Mouse (Mus musculus) midbrain, embryonic 13.5 days (tissue): Measurements from ENCODE around the gene Igsf21. TPM values are rescaled to one million over a fixed set of nuclear protein-coding genes. Genes with fewer than 3 reads are reported as not detected.

Source experiments
- ATAC-seq: fragments of 200-750 bp; cut with Nextera tagmentation; 2 replicates; pipeline ENCODE4 v1.8.0; 2017; ENCODE audit warnings: mild to moderate bottlenecking, moderate TSS enrichment, moderate library complexity
- H3K27ac ChIP-seq: fragments of 300-500 bp; sonication (generic); 2 replicates; pipeline ENCODE4 v1.5.1; 2015; ENCODE audit warnings: inconsistent platforms, mild to moderate bottlenecking, moderate library complexity
- H3K27me3 ChIP-seq: fragments of 300-500 bp; sonication (generic); 2 replicates; pipeline ENCODE4 v1.6.1; 2015; ENCODE audit warnings: mild to moderate bottlenecking, inconsistent platforms
- H3K36me3 ChIP-seq: fragments of 300-500 bp; sonication (generic); 2 replicates; pipeline ENCODE4 v1.6.1; 2015; ENCODE audit warnings: mild to moderate bottlenecking, inconsistent platforms
- H3K4me1 ChIP-seq: fragments of 300-500 bp; sonication (generic); replicated peaks from 2 replicates; pipeline ENCODE4 v1.6.1; 2015; ENCODE audit warnings: inconsistent platforms
- H3K4me2 ChIP-seq: fragments of 300-500 bp; sonication (generic); replicated peaks from 2 replicates; pipeline ENCODE4 v1.6.1; 2015; ENCODE audit warnings: moderate library complexity, mild to moderate bottlenecking, inconsistent platforms
- H3K4me3 ChIP-seq: fragments of 300-500 bp; sonication (generic); replicated peaks from 2 replicates; pipeline ENCODE4 v1.5.1; 2015; ENCODE audit warnings: mild to moderate bottlenecking, inconsistent platforms
- H3K9ac ChIP-seq: fragments of 300-500 bp; sonication (generic); replicated peaks from 2 replicates; pipeline ENCODE4 v1.6.1; 2015; ENCODE audit warnings: mild to moderate bottlenecking, inconsistent platforms
- H3K9me3 ChIP-seq: fragments of 300-500 bp; sonication (generic); 2 replicates; pipeline ENCODE4 v1.6.1; 2016; ENCODE audit warnings: mild to moderate bottlenecking, inconsistent platforms
- WGBS: fragments of 180-500 bp; shearing (Covaris S2); methylation state at CpG from one replicate; pipeline ENCODE4 v1.1.7; 2015; 5-methylcytosine and 5-hydroxymethylcytosine counted together
- polyA plus RNA-seq: library from polyadenylated mRNA; unstranded; fragments of >200 nt; fragmentation: Nextera tagmentation; extraction: Ambion mirVana; gene quantifications from 2 replicates; pipeline ENCODE4 v1.2.1, GENCODE M21; 2015

The Igsf21 gene
- polyA plus RNA-seq, 1 experiment from 2014 or later = 58.9 TPM

- 5% methylated on average over 22 of the region's 22 CpGs for WGBS
- no peak overlapping the region for H3K4me3 ChIP-seq
- H3K36me3 ChIP-seq = no peaks in the 10 kb centered on the region
- H3K9ac ChIP-seq = no peak overlapping the region; the same call in 1 of the 2 replicates
- H3K4me1 ChIP-seq = peaks cover 46% of the 10 kb centered on the region
- H3K27ac ChIP-seq = 0 out of 2 replicates have a peak overlapping the region, but pooled peaks have one; percentile 10
- peak overlapping the region; percentile 24; the same call in 1 of the 2 replicates for H3K4me2 ChIP-seq
- ATAC-seq = no peak
- H3K27me3 ChIP-seq = peaks cover 57% of the 10 kb centered on the region
- H3K9me3 ChIP-seq = no peaks in the 10 kb centered on the region
Measured at GRCm38 (mm10) chr4:140249011-140249744, 2.6 kb upstream of the Igsf21 start.

GRCm38 (mm10) chr4:140248396-140248795 lies 1.8 kb upstream of the Igsf21 start:
- no peak overlapping the region for H3K9ac ChIP-seq
- WGBS = 0% methylated on average over 8 of the region's 8 CpGs
- H3K4me1 ChIP-seq = peaks cover 53% of the 10 kb centered on the region
- no peaks in the 10 kb centered on the region for H3K9me3 ChIP-seq
- H3K36me3 ChIP-seq = no peaks in the 10 kb centered on the region
- H3K4me3 ChIP-seq = no peak overlapping the region
- no peak for ATAC-seq
- H3K27ac ChIP-seq = no peak overlapping the region
- H3K27me3 ChIP-seq = peaks cover 65% of the 10 kb centered on the region
- no peak overlapping the region for H3K4me2 ChIP-seq

GRCm38 (mm10) chr4:140247006-140248003 lies 721 bp upstream of the Igsf21 start:
- peak overlapping the region; percentile 91 for H3K4me2 ChIP-seq
- no peaks in the 10 kb centered on the region for H3K36me3 ChIP-seq
- no peaks in the 10 kb centered on the region for H3K9me3 ChIP-seq
- H3K9ac ChIP-seq = peak overlapping the region; percentile 91
- H3K4me1 ChIP-seq = peaks cover 64% of the 10 kb centered on the region
- 5% methylated on average over 28 of the region's 28 CpGs for WGBS
- peak; percentile 4 for ATAC-seq
- peak overlapping the region; percentile 92; the same call in 1 of the 2 replicates for H3K27ac ChIP-seq
- peaks cover 76% of the 10 kb centered on the region for H3K27me3 ChIP-seq
- peak overlapping the region; percentile 68 for H3K4me3 ChIP-seq

- ATAC-seq = peak; percentile 19; the same call in 1 of the 2 replicates
Measured at GRCm38 (mm10) chr4:140245286-140246179, 1.1 kb downstream of the Igsf21 start.

GRCm38 (mm10) chr4:140244835-140245234 lies 1.7 kb downstream of the Igsf21 start:
- peak overlapping the region; percentile 92; the same call in 1 of the 2 replicates for H3K27ac ChIP-seq
- H3K4me1 ChIP-seq = peaks cover 72% of the 10 kb centered on the region

More at GRCm38 (mm10) chr4:140245286-140246179, 1.1 kb downstream of the Igsf21 start:
- H3K9me3 ChIP-seq = no peaks in the 10 kb centered on the region
- peak overlapping the region; percentile 68 for H3K4me3 ChIP-seq
- peak overlapping the region; percentile 92 for H3K27ac ChIP-seq
- H3K36me3 ChIP-seq = no peaks in the 10 kb centered on the region
- H3K4me1 ChIP-seq = peaks cover 73% of the 10 kb centered on the region
- H3K4me2 ChIP-seq = peak overlapping the region; percentile 91
- peak overlapping the region; percentile 91 for H3K9ac ChIP-seq
- WGBS = under 1% methylated on average over 23 of the region's 23 CpGs
- H3K27me3 ChIP-seq = peaks cover 70% of the 10 kb centered on the region

GRCm38 (mm10) chr4:140244161-140244813 lies 2.3 kb downstream of the Igsf21 start:
- H3K9ac ChIP-seq = peak overlapping the region; percentile 64
- H3K4me1 ChIP-seq = peaks cover 67% of the 10 kb centered on the region
- peaks cover 60% of the 10 kb centered on the region for H3K27me3 ChIP-seq

More at GRCm38 (mm10) chr4:140244835-140245234, 1.7 kb downstream of the Igsf21 start:
- Histone ChIP-seq H3K4me3 (peak overlapping the region; percentile 68), H3K9me3 (no peaks in the 10 kb centered on the region), H3K9ac (peak overlapping the region; percentile 91; the same call in 1 of the 2 replicates), H3K27me3 (peaks cover 66% of the 10 kb centered on the region), H3K4me2 (peak overlapping the region; percentile 91), H3K36me3 (no peaks in the 10 kb centered on the region)
- ATAC-seq = no peak
- 2% methylated on average over 10 of the region's 10 CpGs for WGBS

GRCm38 (mm10) chr4:140243231-140243630 lies 3.4 kb downstream of the Igsf21 start:
- Histone ChIP-seq H3K27ac (no peak overlapping the region), H3K4me3 (peak overlapping the region; percentile 68), H3K27me3 (peaks cover 55% of the 10 kb centered on the region), H3K9me3 (no peaks in the 10 kb centered on the region), H3K9ac (no peak overlapping the region; the same call in 1 of the 2 replicates), H3K4me1 (peaks cover 57% of the 10 kb centered on the region), H3K4me2 (peak overlapping the region; percentile 91), H3K36me3 (no peaks in the 10 kb centered on the region)
- no peak for ATAC-seq
- 19% methylated on average over 16 of the region's 16 CpGs for WGBS

More at GRCm38 (mm10) chr4:140244161-140244813, 2.3 kb downstream of the Igsf21 start:
- Histone ChIP-seq H3K9me3 (no peaks in the 10 kb centered on the region), H3K4me2 (peak overlapping the region; percentile 91), H3K4me3 (peak overlapping the region; percentile 68), H3K27ac (no peak overlapping the region), H3K36me3 (no peaks in the 10 kb centered on the region)
- no peak for ATAC-seq
- WGBS = 1% methylated on average over 40 of the region's 40 CpGs

DNA sequence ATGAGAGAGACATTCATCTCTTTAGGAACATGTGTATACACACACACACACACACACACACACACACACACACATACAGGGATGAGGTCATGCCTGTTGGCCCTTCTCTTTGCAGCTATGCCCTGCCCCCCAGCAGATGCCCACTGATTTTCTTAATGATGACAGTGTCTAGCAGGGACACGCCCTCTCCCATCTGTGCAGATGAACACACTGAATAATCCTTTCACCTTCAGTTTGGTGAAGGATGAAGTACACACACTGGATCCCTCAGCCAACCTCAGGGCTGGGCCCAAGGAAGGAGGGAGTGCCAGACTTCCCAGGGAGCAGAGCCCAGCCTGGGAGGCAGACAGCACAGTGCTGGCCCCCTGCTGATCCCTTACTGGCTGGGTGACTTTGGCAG lies 4.3 kb downstream of the Igsf21 start:
- no peak overlapping the region for H3K27ac ChIP-seq
- no peak overlapping the region for H3K4me2 ChIP-seq
- H3K9me3 ChIP-seq = no peaks in the 10 kb centered on the region
- 53% methylated on average over 1 of the region's 1 CpGs for WGBS
- H3K36me3 ChIP-seq = no peaks in the 10 kb centered on the region
- peaks cover 55% of the 10 kb centered on the region for H3K4me1 ChIP-seq
- no peak overlapping the region for H3K9ac ChIP-seq
- no peak for ATAC-seq
- H3K27me3 ChIP-seq = peaks cover 46% of the 10 kb centered on the region
- no peak overlapping the region for H3K4me3 ChIP-seq

DNA sequence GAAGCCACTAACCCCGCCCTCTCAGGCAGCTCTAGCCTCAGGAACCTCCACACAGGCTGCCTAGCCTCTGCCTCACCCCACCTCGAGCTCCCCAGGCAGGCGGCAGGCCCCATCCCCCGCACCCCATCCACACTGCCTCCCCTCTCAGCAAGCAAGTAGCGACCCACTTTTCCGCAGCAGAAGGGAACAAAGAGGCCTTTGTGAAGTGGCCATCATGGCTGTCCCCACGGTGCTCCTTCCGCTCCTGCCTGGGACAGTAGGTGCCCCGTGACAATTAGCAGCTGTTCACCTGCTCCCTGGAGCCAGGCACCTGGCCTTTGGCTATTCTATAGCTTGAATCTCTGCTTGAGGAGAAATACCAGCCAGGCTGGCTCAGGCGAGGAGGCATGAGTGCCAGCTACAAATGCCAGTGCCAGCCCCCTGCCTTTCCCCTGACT lies 9.3 kb downstream of the Igsf21 start:
- 18% methylated on average over 10 of the region's 10 CpGs for WGBS
- Histone ChIP-seq H3K4me3 (no peak overlapping the region), H3K9ac (peak overlapping the region; percentile 30; the same call in 1 of the 2 replicates), H3K36me3 (no peaks in the 10 kb centered on the region), H3K4me2 (0 out of 2 replicates have a peak overlapping the region, but pooled peaks have one; percentile 12), H3K9me3 (no peaks in the 10 kb centered on the region), H3K27ac (peak overlapping the region; percentile 52), H3K4me1 (peaks cover 28% of the 10 kb centered on the region), H3K27me3 (peaks cover 19% of the 10 kb centered on the region)
- peak; percentile 65 for ATAC-seq

DNA sequence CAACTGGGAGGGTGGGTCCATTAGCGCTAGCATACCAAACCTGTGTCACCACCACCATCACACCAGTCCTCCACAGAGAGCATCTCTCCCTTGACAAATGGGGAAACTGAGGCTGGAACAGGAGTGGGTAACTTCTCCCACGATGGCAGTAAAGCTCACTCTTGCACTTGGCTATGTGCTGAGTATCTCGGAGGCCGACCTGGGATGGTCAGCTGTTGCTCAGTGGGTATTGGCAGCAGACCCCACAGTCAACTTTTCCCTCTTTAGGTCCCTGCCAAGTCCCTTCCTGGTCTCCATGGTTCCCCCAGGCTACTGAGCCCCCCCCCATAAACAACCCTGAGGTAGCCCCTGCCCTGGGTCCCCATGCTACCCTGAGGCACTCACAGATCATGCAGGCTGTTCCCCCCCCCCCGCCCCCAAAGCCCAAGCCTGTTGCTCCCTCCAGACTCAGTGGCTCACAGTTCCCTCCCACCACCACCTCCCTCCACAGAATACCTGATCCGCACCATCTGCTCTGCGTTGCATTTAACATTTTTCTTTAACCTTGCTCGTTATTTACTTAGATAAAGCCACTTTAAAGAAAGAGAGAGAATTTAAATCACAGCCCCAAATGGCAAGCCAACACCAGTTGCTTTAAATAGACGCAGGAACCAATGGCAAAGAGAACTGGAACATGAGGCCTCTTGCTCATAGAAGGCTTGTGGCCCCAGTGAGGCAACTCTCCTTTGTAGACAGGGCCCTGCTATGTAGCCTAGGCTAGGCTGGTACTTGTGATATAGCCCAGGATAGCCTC lies 11.0 kb downstream of the Igsf21 start:
- peaks cover 9% of the 10 kb centered on the region; the same call in 1 of the 2 replicates for H3K27me3 ChIP-seq
- no peaks in the 10 kb centered on the region for H3K9me3 ChIP-seq
- no peak overlapping the region for H3K27ac ChIP-seq
- WGBS = 74% methylated on average over 9 of the region's 9 CpGs
- H3K4me1 ChIP-seq = peaks cover 19% of the 10 kb centered on the region
- no peak for ATAC-seq
- no peak overlapping the region for H3K4me3 ChIP-seq
- H3K4me2 ChIP-seq = no peak overlapping the region
- H3K36me3 ChIP-seq = no peaks in the 10 kb centered on the region
- no peak overlapping the region for H3K9ac ChIP-seq
